Mouse (Mus musculus): ENCODE results near the gene Tmem50b. TPM values are rescaled to one million over a fixed set of nuclear protein-coding genes. Genes with fewer than 3 reads are reported as not detected.

The Tmem50b gene
- polyA plus RNA-seq, 1 experiment: 54.1 TPM

- no peak for TF ChIP-seq CTCF (IDR thresholded peaks at IDR 0.05; ENCODE audit: control insufficient read depth, insufficient read depth, insufficient replicate concordance, low read depth, low read length)
- no peak for TF ChIP-seq POLR2A (IDR thresholded peaks at IDR 0.05; ENCODE audit: control insufficient read depth, low read depth, low read length)
- no peaks in the 10 kb centered on the region; the same call in none of the 2 replicates for H3K36me3 ChIP-seq (ENCODE audit: control insufficient read depth, insufficient read depth, low read length)
- no peak overlapping the region for H3K4me3 ChIP-seq (ENCODE audit: control insufficient read depth, low read depth, low read length)
- H3K4me1 ChIP-seq (ENCODE audit: control insufficient read depth, insufficient read depth, low read length): peaks cover 11% of the 10 kb centered on the region
- H3K27ac ChIP-seq (ENCODE audit: control insufficient read depth, insufficient read depth, low read depth, low read length): peak overlapping the region; percentile 44; the same call in 1 of the 2 replicates
- no peaks in the 10 kb centered on the region for H3K27me3 ChIP-seq (ENCODE audit: control insufficient read depth, insufficient read depth, low read length)
Observed at GRCm38 (mm10) chr16:91623074-91623473, 25.5 kb upstream of the Tmem50b start.

GRCm38 (mm10) chr16:91620991-91621390 is 23.4 kb upstream of the Tmem50b start:
- no peak overlapping the region for H3K4me3 ChIP-seq (ENCODE audit: control insufficient read depth, low read depth, low read length)
- H3K27me3 ChIP-seq (ENCODE audit: control insufficient read depth, insufficient read depth, low read length): no peaks in the 10 kb centered on the region
- TF ChIP-seq POLR2A (IDR thresholded peaks at IDR 0.05; ENCODE audit: control insufficient read depth, low read depth, low read length) (no peak), CTCF (IDR thresholded peaks at IDR 0.05; ENCODE audit: control insufficient read depth, insufficient read depth, insufficient replicate concordance, low read depth, low read length) (no peak)
- H3K36me3 ChIP-seq (ENCODE audit: control insufficient read depth, insufficient read depth, low read length): peaks cover 2% of the 10 kb centered on the region
- no peak overlapping the region for H3K27ac ChIP-seq (ENCODE audit: control insufficient read depth, insufficient read depth, low read depth, low read length)
- peaks cover 11% of the 10 kb centered on the region for H3K4me1 ChIP-seq (ENCODE audit: control insufficient read depth, insufficient read depth, low read length)

- Histone ChIP-seq H3K4me3 (ENCODE audit: control insufficient read depth, low read depth, low read length) (no peak overlapping the region), H3K27me3 (ENCODE audit: control insufficient read depth, insufficient read depth, low read length) (no peaks in the 10 kb centered on the region), H3K4me1 (ENCODE audit: control insufficient read depth, insufficient read depth, low read length) (peaks cover 11% of the 10 kb centered on the region), H3K36me3 (ENCODE audit: control insufficient read depth, insufficient read depth, low read length) (peaks cover 3% of the 10 kb centered on the region), H3K27ac (ENCODE audit: control insufficient read depth, insufficient read depth, low read depth, low read length) (no peak overlapping the region)
- TF ChIP-seq POLR2A (IDR thresholded peaks at IDR 0.05; ENCODE audit: control insufficient read depth, low read depth, low read length) (no peak), CTCF (IDR thresholded peaks at IDR 0.05; ENCODE audit: control insufficient read depth, insufficient read depth, insufficient replicate concordance, low read depth, low read length) (no peak)
Observed at GRCm38 (mm10) chr16:91620185-91620584, 22.6 kb upstream of the Tmem50b start.

GRCm38 (mm10) chr16:91618511-91619501 is 21.2 kb upstream of the Tmem50b start, which contains the start of gene Dnajc28:
Gene Dnajc28, minus strand, starts transcription at chr16:91619026.
- Histone ChIP-seq H3K4me1 (ENCODE audit: control insufficient read depth, insufficient read depth, low read length) (peaks cover 11% of the 10 kb centered on the region), H3K36me3 (ENCODE audit: control insufficient read depth, insufficient read depth, low read length) (peaks cover 3% of the 10 kb centered on the region), H3K27ac (ENCODE audit: control insufficient read depth, insufficient read depth, low read depth, low read length) (peak within 1 kb of the TSS; percentile 77), H3K4me3 (ENCODE audit: control insufficient read depth, low read depth, low read length) (peak within 1 kb of the TSS; percentile 96), H3K27me3 (ENCODE audit: control insufficient read depth, insufficient read depth, low read length) (no peaks in the 10 kb centered on the region)
- TF ChIP-seq CTCF (IDR thresholded peaks at IDR 0.05; ENCODE audit: control insufficient read depth, insufficient read depth, insufficient replicate concordance, low read depth, low read length) (no peak), POLR2A (IDR thresholded peaks at IDR 0.05; ENCODE audit: control insufficient read depth, low read depth, low read length) (peak; percentile 67)

- H3K27ac ChIP-seq (ENCODE audit: control insufficient read depth, insufficient read depth, low read depth, low read length): no peak overlapping the region
- H3K27me3 ChIP-seq (ENCODE audit: control insufficient read depth, insufficient read depth, low read length): no peaks in the 10 kb centered on the region
- no peak overlapping the region for H3K4me3 ChIP-seq (ENCODE audit: control insufficient read depth, low read depth, low read length)
- H3K36me3 ChIP-seq (ENCODE audit: control insufficient read depth, insufficient read depth, low read length): peaks cover 3% of the 10 kb centered on the region
- H3K4me1 ChIP-seq (ENCODE audit: control insufficient read depth, insufficient read depth, low read length): peaks cover 16% of the 10 kb centered on the region
- no peak for TF ChIP-seq CTCF (IDR thresholded peaks at IDR 0.05; ENCODE audit: control insufficient read depth, insufficient read depth, insufficient replicate concordance, low read depth, low read length)
- TF ChIP-seq POLR2A (IDR thresholded peaks at IDR 0.05; ENCODE audit: control insufficient read depth, low read depth, low read length): no peak
Observed at GRCm38 (mm10) chr16:91614552-91614951, 17.0 kb upstream of the Tmem50b start.

- H3K4me3 ChIP-seq (ENCODE audit: control insufficient read depth, low read depth, low read length): no peak overlapping the region
- no peak for TF ChIP-seq CTCF (IDR thresholded peaks at IDR 0.05; ENCODE audit: control insufficient read depth, insufficient read depth, insufficient replicate concordance, low read depth, low read length)
- no peak for TF ChIP-seq POLR2A (IDR thresholded peaks at IDR 0.05; ENCODE audit: control insufficient read depth, low read depth, low read length)
Observed at GRCm38 (mm10) chr16:91612525-91612924, 14.9 kb upstream of the Tmem50b start.

GRCm38 (mm10) chr16:91611248-91611647 is 13.6 kb upstream of the Tmem50b start:
- Histone ChIP-seq H3K4me1 (ENCODE audit: control insufficient read depth, insufficient read depth, low read length) (peaks cover 14% of the 10 kb centered on the region), H3K27me3 (ENCODE audit: control insufficient read depth, insufficient read depth, low read length) (no peaks in the 10 kb centered on the region), H3K36me3 (ENCODE audit: control insufficient read depth, insufficient read depth, low read length) (peaks cover 1% of the 10 kb centered on the region), H3K27ac (ENCODE audit: control insufficient read depth, insufficient read depth, low read depth, low read length) (peak overlapping the region; percentile 70), H3K4me3 (ENCODE audit: control insufficient read depth, low read depth, low read length) (peak overlapping the region; percentile 78)
- no peak for TF ChIP-seq CTCF (IDR thresholded peaks at IDR 0.05; ENCODE audit: control insufficient read depth, insufficient read depth, insufficient replicate concordance, low read depth, low read length)
- TF ChIP-seq POLR2A (IDR thresholded peaks at IDR 0.05; ENCODE audit: control insufficient read depth, low read depth, low read length): 0 out of 2 replicates have a peak, but pooled peaks have one; percentile 6

More at GRCm38 (mm10) chr16:91612525-91612924, 14.9 kb upstream of the Tmem50b start:
- Histone ChIP-seq H3K27ac (ENCODE audit: control insufficient read depth, insufficient read depth, low read depth, low read length) (no peak overlapping the region), H3K36me3 (ENCODE audit: control insufficient read depth, insufficient read depth, low read length) (peaks cover 3% of the 10 kb centered on the region), H3K27me3 (ENCODE audit: control insufficient read depth, insufficient read depth, low read length) (no peaks in the 10 kb centered on the region), H3K4me1 (ENCODE audit: control insufficient read depth, insufficient read depth, low read length) (peaks cover 14% of the 10 kb centered on the region)

All from testis, adult 2 months (tissue).